Mouse (Mus musculus) midbrain, embryonic 10.5 days (tissue): ENCODE results near the gene Cd300ld3. TPM values are rescaled to one million over a fixed set of nuclear protein-coding genes. Genes with fewer than 3 reads are reported as not detected.

Source experiments
- DNase-seq: peaks from one replicate; pipeline ENCODE4 v3.0.0-alpha.2; 2017; ENCODE audit warnings: low spot score
- H3K27ac ChIP-seq: fragments of 300-500 bp; sonication (generic); replicated peaks from 2 replicates; pipeline ENCODE4 v1.5.1; 2016; ENCODE audit warnings: mild to moderate bottlenecking
- H3K27me3 ChIP-seq: fragments of 300-500 bp; sonication (generic); 2 replicates; pipeline ENCODE4 v1.6.1; 2016; ENCODE audit warnings: low read depth, mild to moderate bottlenecking; ENCODE audit not compliant: poor library complexity, severe bottlenecking
- H3K36me3 ChIP-seq: fragments of 300-500 bp; sonication (generic); 2 replicates; pipeline ENCODE4 v1.6.1; 2016; ENCODE audit warnings: mild to moderate bottlenecking, moderate library complexity
- H3K4me1 ChIP-seq: fragments of 300-500 bp; sonication (generic); 2 replicates; pipeline ENCODE4 v1.6.1; 2016
- H3K4me3 ChIP-seq: fragments of 300-500 bp; sonication (generic); 2 replicates; pipeline ENCODE4 v1.5.1; 2016; ENCODE audit warnings: mild to moderate bottlenecking, moderate library complexity
- H3K9me3 ChIP-seq: fragments of 300-500 bp; sonication (generic); replicated peaks from 2 replicates; pipeline ENCODE4 v1.6.1; 2016; ENCODE audit warnings: mild to moderate bottlenecking
- WGBS: fragments of 180-500 bp; shearing (Covaris S2); methylation state at CpG from one replicate; pipeline ENCODE4 v1.1.7; 2016; 5-methylcytosine and 5-hydroxymethylcytosine counted together
- polyA plus RNA-seq: library from polyadenylated mRNA; unstranded; fragments of >200 nt; fragmentation: Nextera tagmentation; extraction: Ambion mirVana; gene quantifications from 2 replicates; pipeline ENCODE4 v1.2.1, GENCODE M21; 2016

Gene Cd300ld3
- polyA plus RNA-seq = not detected in 2 replicates

DNA sequence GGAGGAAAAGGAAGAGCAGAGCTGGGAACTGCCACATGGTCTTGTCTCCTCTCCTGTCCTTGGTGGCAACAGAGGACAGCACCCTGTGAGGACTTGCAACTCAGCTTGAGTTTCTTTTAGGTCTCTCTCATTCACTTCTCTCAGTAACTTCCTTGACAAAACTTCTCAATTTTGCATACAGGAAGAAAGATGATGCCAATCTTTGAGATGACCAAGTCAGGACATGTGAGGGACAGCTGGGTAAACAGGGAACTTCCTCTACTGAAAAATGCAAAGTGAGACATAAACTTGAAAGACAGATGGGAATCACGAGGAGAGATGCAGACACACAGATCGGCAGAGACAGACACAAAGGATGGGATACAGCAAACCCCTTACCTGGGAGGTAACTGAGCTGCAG, at the start of gene Cd300ld3:
TSS of gene Cd300ld3 (minus strand) at position 151 of the 400 bp plus-strand sequence.
- DNase-seq = no peak
- Histone ChIP-seq H3K27ac (no peak within 1 kb of the TSS), H3K9me3 (no peaks in the 10 kb centered on the region), H3K4me1 (no peaks in the 10 kb centered on the region), H3K27me3 (no peaks in the 10 kb centered on the region), H3K4me3 (no peak within 1 kb of the TSS), H3K36me3 (no peaks in the 10 kb centered on the region)
- WGBS = 97% methylated on average over 2 of the region's 2 CpGs

DNA sequence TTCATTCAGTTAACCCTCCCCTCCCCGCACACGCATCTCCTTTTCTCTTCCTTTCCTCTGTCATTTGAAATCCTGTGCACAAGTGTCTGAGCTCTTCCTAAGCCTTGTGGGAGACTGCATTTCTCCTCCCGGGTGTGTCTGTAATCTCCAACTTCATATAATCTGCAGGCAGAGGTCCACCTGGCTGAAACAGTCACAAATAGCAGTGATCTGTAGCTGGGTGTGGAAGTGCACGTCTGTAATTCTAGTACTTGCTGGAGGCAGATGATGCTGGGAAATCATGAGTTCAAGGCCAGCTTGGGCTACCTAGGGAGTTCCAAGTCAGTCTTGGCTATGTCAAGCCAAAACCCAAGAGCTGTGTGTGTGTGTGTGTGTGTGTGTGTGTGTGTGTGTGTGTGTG, 43.9 kb upstream of the Cd300ld3 start:
- peaks cover 35% of the 10 kb centered on the region for H3K27me3 ChIP-seq
- WGBS = 20% methylated on average over 4 of the region's 4 CpGs
- H3K9me3 ChIP-seq = peaks cover 8% of the 10 kb centered on the region; the same call in 1 of the 2 replicates
- H3K36me3 ChIP-seq = no peaks in the 10 kb centered on the region
- peak overlapping the region; percentile 52 for H3K4me3 ChIP-seq
- DNase-seq = no peak
- peaks cover 18% of the 10 kb centered on the region for H3K4me1 ChIP-seq
- H3K27ac ChIP-seq = no peak overlapping the region

DNA sequence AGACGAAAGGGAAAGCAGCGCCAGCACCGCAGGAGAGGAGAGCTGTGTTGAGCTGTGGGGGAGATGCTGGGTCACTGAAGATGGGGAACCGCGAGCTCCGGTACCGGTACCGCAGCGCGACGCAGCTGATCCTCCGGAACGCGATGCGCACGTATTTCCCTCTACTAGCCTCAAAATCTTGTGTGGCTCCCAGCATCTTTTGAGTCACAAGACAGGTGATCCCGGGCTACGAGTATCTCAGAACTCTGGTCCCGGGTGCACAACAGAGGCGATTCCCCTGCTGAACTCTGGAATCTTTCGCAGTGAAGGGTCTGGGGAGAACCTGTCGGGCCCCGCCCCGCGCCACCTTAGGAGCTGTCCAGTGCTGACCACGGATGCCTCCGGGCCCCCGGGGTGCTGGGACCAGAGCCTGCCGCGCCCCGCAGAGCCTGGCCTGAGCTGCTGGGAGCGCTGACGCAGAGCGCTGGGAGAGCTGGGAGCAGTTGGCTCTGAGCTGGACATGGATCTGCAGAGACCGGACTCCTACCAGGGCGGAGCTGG, 43.2 kb upstream of the Cd300ld3 start, which contains the start of gene Rab37:
TSS of gene Rab37 (plus strand) at position 70 of the 540 bp plus-strand sequence.
- Histone ChIP-seq H3K36me3 (no peaks in the 10 kb centered on the region), H3K27ac (no peak within 1 kb of the TSS; the same call in 1 of the 2 replicates), H3K4me1 (peaks cover 18% of the 10 kb centered on the region), H3K27me3 (peaks cover 35% of the 10 kb centered on the region), H3K9me3 (peaks cover 8% of the 10 kb centered on the region; the same call in 1 of the 2 replicates), H3K4me3 (peak within 1 kb of the TSS; percentile 52)
- 4% methylated on average over 36 of the region's 36 CpGs for WGBS
- peak; percentile 36 for DNase-seq

DNA sequence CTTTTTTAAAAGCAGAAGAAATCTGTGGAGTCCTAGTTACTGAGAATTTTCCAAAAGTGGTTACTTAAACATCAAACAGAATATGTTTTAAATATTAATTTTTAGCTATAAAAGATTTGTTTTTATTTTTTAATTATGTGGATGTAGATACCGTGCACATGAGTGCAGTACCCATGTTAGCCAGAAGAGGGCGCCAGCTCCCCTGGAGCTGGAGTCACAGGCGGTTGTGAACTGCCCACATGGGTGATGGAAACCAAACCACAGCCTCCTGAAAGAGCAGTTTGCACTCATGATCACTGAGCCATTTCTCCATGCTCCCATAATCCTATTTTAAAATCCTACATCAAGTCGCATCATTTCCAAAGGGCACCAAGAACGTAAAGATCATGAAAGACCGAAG, 41.6 kb upstream of the Cd300ld3 start:
- Histone ChIP-seq H3K36me3 (no peaks in the 10 kb centered on the region), H3K4me3 (no peak overlapping the region), H3K27me3 (peaks cover 39% of the 10 kb centered on the region), H3K27ac (no peak overlapping the region), H3K4me1 (peaks cover 22% of the 10 kb centered on the region), H3K9me3 (peaks cover 8% of the 10 kb centered on the region; the same call in 1 of the 2 replicates)
- 67% methylated on average over 6 of the region's 6 CpGs for WGBS
- DNase-seq = no peak

DNA sequence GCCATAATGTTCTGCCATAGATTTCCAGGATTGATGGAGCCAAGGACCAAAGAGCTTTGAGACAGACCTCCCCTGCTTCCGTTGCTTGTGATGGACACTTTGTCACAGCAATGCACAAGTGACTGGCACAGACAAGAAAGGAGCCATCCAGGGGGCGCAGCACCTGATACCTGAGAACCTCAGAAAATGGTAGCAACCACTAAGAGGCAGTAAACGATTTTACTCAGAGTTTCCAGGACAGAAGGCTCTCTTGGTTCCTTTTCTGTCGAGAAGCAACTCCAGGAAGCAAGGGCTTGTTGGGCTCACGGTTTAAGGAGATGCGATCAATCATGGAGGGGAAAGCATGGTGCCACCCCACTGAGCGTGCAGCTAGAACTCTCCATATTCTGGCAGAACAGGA, 38.0 kb upstream of the Cd300ld3 start:
- Histone ChIP-seq H3K4me3 (no peak overlapping the region), H3K4me1 (peaks cover 26% of the 10 kb centered on the region), H3K27ac (no peak overlapping the region), H3K9me3 (0 out of 2 replicates have a peak, but pooled peaks cover 3% of the 10 kb centered on the region), H3K36me3 (no peaks in the 10 kb centered on the region), H3K27me3 (peaks cover 38% of the 10 kb centered on the region)
- no peak for DNase-seq
- 70% methylated on average over 7 of the region's 7 CpGs for WGBS

DNA sequence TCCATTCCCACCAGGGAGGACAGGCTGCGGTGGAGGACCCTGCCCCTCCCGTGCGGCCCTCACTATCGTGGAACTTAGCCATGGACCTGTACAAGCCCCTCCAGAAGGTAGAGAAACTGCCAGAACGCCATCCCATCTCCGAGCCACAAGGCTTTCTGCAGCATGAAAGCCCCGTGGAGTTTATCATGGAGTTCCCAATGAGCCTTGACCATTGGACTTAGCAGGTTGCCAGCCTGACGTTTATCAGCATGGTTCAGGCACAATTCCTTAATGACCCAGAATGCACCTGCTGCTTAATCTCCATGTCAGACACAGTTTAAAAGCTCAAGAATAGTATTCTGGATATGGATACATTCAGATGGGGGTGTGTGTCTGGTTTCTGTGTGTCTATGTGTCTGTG, 36.9 kb upstream of the Cd300ld3 start:
- Histone ChIP-seq H3K36me3 (no peaks in the 10 kb centered on the region), H3K9me3 (0 out of 2 replicates have a peak, but pooled peaks cover 3% of the 10 kb centered on the region), H3K27ac (no peak overlapping the region), H3K27me3 (peaks cover 27% of the 10 kb centered on the region), H3K4me3 (0 out of 2 replicates have a peak overlapping the region, but pooled peaks have one; percentile 1), H3K4me1 (peaks cover 24% of the 10 kb centered on the region)
- 61% methylated on average over 8 of the region's 8 CpGs for WGBS
- no peak for DNase-seq

DNA sequence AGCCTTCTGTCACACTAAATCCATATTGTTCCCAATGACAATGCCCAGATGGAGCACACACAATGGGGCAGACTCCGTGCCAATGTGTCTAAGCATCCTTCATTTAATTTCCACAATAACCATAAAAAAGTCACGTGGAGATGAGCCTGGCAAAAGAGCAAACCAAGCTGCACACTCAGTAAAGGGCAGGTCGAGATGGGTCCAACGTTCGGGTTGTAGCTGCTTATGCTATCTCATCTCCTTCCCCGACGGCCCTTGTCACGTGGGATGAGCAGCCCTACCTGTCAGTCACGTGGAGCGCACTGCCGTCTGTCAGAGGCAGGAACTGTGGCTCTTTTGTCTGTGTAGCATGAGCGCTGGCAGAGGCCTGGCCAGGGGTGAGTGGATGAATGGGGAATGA, 36.4 kb upstream of the Cd300ld3 start:
- H3K27me3 ChIP-seq = peaks cover 24% of the 10 kb centered on the region
- 43% methylated on average over 12 of the region's 12 CpGs for WGBS
- H3K9me3 ChIP-seq = no peaks in the 10 kb centered on the region
- H3K4me3 ChIP-seq = 0 out of 2 replicates have a peak overlapping the region, but pooled peaks have one; percentile 1
- no peak for DNase-seq
- H3K27ac ChIP-seq = no peak overlapping the region
- peaks cover 24% of the 10 kb centered on the region for H3K4me1 ChIP-seq
- no peaks in the 10 kb centered on the region for H3K36me3 ChIP-seq

DNA sequence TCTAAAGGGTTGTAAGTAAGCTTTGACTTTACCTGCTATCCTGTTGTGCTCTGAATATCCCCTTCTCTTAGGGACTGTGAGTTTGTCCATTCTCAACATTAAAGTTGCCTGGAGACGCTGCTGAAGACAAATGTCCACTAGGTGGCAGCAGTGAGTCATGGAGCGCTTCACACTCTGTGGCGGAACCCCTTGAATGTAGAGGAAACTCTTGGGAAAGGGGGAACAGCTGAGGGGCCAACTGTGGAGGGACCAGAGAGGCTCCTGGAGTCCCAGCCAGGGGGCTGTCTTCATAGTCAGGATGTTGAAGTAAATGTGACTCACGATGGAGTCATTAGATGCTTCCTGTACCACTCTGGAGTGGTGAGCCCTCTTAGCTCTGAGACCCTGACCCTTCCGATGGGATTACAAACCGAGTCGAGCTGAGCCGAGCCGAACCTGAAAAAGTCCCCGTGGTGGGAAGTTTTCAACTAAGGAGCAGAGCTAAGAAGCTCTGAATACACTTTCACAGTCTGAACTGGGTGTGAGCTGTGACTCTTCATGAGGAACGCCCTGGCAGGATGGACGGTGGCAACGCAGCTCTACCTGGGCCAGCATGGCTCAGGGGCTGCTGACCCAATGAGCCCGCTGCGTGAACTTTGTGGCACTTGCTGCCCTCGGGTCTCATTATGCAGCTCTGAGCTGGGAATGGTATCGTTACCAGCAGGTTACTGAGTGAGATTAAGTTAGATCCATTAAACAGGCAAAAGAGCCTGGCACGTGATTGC, 35.3 kb upstream of the Cd300ld3 start:
- H3K27me3 ChIP-seq = peaks cover 24% of the 10 kb centered on the region
- H3K27ac ChIP-seq = no peak overlapping the region
- no peaks in the 10 kb centered on the region for H3K36me3 ChIP-seq
- H3K4me1 ChIP-seq = peaks cover 24% of the 10 kb centered on the region
- 44% methylated on average over 18 of the region's 18 CpGs for WGBS
- peak; percentile 76 for DNase-seq
- H3K9me3 ChIP-seq = no peaks in the 10 kb centered on the region
- H3K4me3 ChIP-seq = no peak overlapping the region

DNA sequence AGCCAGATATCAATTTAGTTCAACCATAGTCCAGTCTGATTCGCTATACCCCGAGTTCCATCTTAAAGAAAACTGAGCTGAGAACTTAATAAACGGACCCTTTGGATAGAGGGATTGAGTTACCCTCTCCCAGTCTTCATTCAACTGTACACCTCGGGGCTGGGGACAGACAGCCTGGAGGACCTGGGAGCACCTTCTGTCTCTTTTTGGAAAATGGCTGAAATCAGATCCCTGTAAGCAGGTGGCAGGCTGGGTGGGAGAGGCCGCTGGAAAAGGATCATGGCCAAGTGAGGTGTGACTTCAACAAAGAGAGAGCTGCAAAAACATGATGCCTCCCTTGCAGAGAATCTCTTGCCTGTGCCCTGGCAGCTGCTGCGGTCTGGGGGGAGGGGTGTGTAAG, 34.0 kb upstream of the Cd300ld3 start:
- H3K9me3 ChIP-seq = no peaks in the 10 kb centered on the region
- DNase-seq = no peak
- WGBS = 80% methylated on average over 6 of the region's 6 CpGs
- H3K27ac ChIP-seq = no peak overlapping the region
- peaks cover 24% of the 10 kb centered on the region for H3K27me3 ChIP-seq
- no peak overlapping the region for H3K4me3 ChIP-seq
- peaks cover 20% of the 10 kb centered on the region for H3K4me1 ChIP-seq
- no peaks in the 10 kb centered on the region for H3K36me3 ChIP-seq

DNA sequence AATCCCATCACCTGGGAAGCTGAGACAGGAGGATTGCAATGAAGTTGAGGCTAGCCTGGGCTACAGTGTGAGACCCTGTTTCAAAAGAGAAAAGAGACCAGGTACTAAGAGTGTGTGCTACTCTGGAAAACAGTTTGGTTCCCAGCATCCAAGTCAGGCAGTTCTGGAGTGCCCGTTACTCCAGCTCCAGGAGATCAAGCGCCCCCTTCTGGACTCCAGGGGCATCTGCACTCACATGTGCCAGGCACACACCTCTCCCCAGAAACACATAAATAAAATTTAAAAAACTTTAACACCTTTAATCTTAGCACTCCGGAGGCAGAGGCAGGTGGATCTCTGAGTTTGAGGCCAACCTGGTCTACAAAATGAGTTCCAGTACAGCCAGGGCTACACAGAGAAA, 33.2 kb upstream of the Cd300ld3 start:
- Histone ChIP-seq H3K27ac (no peak overlapping the region), H3K36me3 (no peaks in the 10 kb centered on the region), H3K4me1 (peaks cover 20% of the 10 kb centered on the region), H3K9me3 (no peaks in the 10 kb centered on the region), H3K4me3 (no peak overlapping the region), H3K27me3 (peaks cover 24% of the 10 kb centered on the region)
- no peak for DNase-seq
- 68% methylated on average over 3 of the region's 3 CpGs for WGBS

DNA sequence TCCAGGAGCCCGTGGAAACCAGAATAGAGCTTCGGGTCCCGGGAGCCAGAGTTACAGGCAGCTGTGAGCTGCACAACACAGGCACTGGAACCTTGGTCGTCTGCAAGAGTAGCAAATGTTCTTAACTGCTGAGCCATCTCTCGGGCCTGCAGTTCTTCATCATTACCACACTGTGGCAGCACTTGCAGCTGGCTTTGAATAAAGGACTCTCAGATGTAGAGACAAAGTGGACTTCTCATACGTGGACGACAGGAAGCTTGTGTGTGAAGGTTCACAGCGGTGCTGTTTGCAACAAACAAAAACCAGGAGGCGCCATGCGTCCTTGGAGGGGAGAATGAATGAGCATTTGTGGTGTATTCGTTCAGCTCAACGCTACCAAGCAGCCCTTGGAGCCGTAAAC, 32.7 kb upstream of the Cd300ld3 start:
- Histone ChIP-seq H3K27me3 (peaks cover 24% of the 10 kb centered on the region), H3K27ac (no peak overlapping the region), H3K9me3 (no peaks in the 10 kb centered on the region), H3K4me3 (no peak overlapping the region), H3K36me3 (no peaks in the 10 kb centered on the region), H3K4me1 (peaks cover 20% of the 10 kb centered on the region)
- 45% methylated on average over 13 of the region's 13 CpGs for WGBS
- peak; percentile 43 for DNase-seq

DNA sequence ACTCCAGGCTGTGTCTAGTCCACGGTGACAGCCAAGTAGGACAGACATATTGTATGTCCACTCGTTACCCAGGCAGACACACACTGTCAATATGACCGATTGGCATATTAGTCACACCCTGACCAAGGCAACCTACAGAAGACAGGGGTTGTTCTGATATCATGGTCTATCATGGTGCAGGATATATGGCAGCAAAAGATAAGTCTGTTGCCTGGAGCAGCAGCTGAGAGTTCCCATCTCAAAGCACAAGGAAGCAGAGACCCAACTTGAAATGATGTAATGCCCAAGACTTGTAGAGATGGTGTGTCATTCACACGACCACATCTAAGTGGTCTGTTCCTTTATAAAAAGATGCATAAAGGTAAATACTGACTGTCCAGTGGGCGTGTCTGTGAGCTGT, 30.5 kb upstream of the Cd300ld3 start:
- 80% methylated on average over 5 of the region's 5 CpGs for WGBS
- H3K27ac ChIP-seq = no peak overlapping the region
- H3K4me3 ChIP-seq = no peak overlapping the region
- peaks cover 19% of the 10 kb centered on the region for H3K27me3 ChIP-seq
- peaks cover 6% of the 10 kb centered on the region for H3K4me1 ChIP-seq
- H3K36me3 ChIP-seq = no peaks in the 10 kb centered on the region
- H3K9me3 ChIP-seq = no peaks in the 10 kb centered on the region
- no peak for DNase-seq

DNA sequence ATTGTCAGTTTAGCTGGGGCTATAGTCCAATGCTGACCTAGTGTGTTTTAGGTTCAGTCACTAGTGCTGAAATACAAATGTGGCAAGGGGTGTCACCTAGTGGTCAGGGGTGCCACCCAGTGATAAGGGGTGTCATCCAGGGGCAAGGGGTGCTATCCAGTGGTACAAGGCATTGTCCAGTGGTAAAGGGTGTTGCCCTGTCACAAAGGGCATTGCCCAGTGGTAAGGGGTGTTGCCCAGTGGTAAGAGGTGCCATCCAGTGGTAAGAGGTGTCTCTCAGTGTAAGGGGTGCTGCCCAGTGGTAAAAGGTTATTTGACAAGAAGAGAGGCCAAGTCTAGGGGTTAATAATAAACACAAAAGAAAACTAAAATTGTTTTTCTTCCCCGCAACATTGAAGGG, 29.2 kb upstream of the Cd300ld3 start:
- Histone ChIP-seq H3K27ac (no peak overlapping the region), H3K4me3 (no peak overlapping the region), H3K36me3 (no peaks in the 10 kb centered on the region), H3K27me3 (peaks cover 25% of the 10 kb centered on the region), H3K4me1 (peaks cover 10% of the 10 kb centered on the region; the same call in 1 of the 2 replicates), H3K9me3 (no peaks in the 10 kb centered on the region)
- no peak for DNase-seq
- WGBS = 100% methylated on average over 1 of the region's 1 CpGs
